In the genomic region with DNA sequence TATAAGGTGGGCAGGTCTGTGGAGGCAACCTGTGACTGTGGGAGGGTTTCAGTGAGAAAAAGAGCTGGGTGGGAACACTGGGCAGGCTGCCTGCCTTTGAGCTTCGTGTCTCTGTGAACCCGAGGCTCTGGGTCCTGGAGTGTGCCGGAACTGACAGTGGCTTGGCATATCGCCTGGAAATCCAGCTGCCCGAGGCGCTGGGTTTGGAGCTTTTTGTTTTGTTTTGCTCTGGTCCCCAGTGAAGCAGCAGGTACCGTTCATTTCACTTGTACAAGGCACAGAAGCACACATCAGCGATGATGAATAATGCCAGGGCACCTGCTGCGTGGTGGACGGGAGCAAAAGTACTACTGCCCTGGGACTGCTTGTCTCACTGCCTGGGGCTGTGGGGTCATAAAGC, we compare ENCODE assay signal across 8 mouse cellular contexts. TPM values are rescaled to one million over a fixed set of nuclear protein-coding genes. Genes with fewer than 3 reads are reported as not detected.
A peak's percentile ranks its signal among the peaks of the same experiment; 100 is the strongest.
DNase-seq lines count a peak whose midpoint lies in the region; ATAC-seq lines count a peak whose summit lies in the region.

No protein-coding gene starts in this region.

- H3K4me2 ChIP-seq in hindbrain, embryonic 15.5 days: no peak overlapping the region

- H3K9ac ChIP-seq in hindbrain, embryonic 15.5 days: no peak overlapping the region

- no peaks in the 10 kb centered on the region for H3K36me3 ChIP-seq in hindbrain, embryonic 15.5 days

- H3K27ac ChIP-seq in hindbrain, embryonic 15.5 days (replicated peaks): peak overlapping the region; percentile 69

- peaks cover 43% of the 10 kb centered on the region for H3K4me1 ChIP-seq in hindbrain, embryonic 15.5 days (replicated peaks)

- no peak overlapping the region for H3K4me3 ChIP-seq in hindbrain, embryonic 15.5 days

- H3K27me3 ChIP-seq in hindbrain, embryonic 15.5 days: no peaks in the 10 kb centered on the region

- peak; percentile 40 to 52 for DNase-seq in cerebellum, adult 18-20 months
- no peak for DNase-seq in cerebellum, adult 11 months
- peak; percentile 86 for DNase-seq in brain, adult 2 months (ENCODE audit: low read depth, low spot score)
- DNase-seq in frontal cortex, postnatal 36 days (ENCODE audit: low spot score in 2 of 2): peak; percentile 51 to 60
- DNase-seq in left cerebral cortex, postnatal 25 days (ENCODE audit: low spot score in 2 of 2): peak; percentile 36 to 63
- DNase-seq in ovary, adult 18-20 months (ENCODE audit: low spot score): peak; percentile 63

- peak; percentile 38; the same call in 1 of the 2 replicates for ATAC-seq in hindbrain, embryonic 15.5 days (ENCODE audit: low FRiP score, low read depth)
- ATAC-seq in inflammation-experienced regulatory T-cells, adult 6 months: no peak

- no peaks in the 10 kb centered on the region for H3K9me3 ChIP-seq in hindbrain, embryonic 15.5 days

- 19% methylated on average over 10 of the region's 10 CpGs for WGBS in hindbrain, embryonic 15.5 days

- intact Hi-C loops in left cerebral cortex, postnatal 25 days (cut with DNase I): no loop called here

RNA-seq across cellular contexts. Expression of a gene that starts 26.2 kb away (rescaled TPM):
- polyA plus RNA-seq in hindbrain, embryonic 15.5 days (2015; fragmentation: Nextera tagmentation; extraction: Ambion mirVana): 63.2 and 63.7 TPM in 2 replicates
- total RNA-seq in left cerebral cortex, postnatal 25 days (2021): 10 to 100 TPM; 41.0 to 59.6 TPM
- polyA plus RNA-seq in inflammation-experienced regulatory T-cells, adult 6 months (2017; shearing (Covaris generic)): 10 to 100 TPM; 14.8 to 39.1 (median 20.4) TPM
